Mouse (Mus musculus) adrenal gland (tissue): ENCODE data around the gene Arhgap9.
"Not testable (repeated sequence)": the region's sequence is repeated elsewhere in the genome, so short reads cannot be mapped to it uniquely, and the experiment has no call there.

ENCODE experiments used
- intact Hi-C: fragments of 180-260 bp; cut with DNase I; formaldehyde crosslinking; loops from one replicate; pipeline ENCODE4 v1.15.1; 2025

The Arhgap9 gene

DNA sequence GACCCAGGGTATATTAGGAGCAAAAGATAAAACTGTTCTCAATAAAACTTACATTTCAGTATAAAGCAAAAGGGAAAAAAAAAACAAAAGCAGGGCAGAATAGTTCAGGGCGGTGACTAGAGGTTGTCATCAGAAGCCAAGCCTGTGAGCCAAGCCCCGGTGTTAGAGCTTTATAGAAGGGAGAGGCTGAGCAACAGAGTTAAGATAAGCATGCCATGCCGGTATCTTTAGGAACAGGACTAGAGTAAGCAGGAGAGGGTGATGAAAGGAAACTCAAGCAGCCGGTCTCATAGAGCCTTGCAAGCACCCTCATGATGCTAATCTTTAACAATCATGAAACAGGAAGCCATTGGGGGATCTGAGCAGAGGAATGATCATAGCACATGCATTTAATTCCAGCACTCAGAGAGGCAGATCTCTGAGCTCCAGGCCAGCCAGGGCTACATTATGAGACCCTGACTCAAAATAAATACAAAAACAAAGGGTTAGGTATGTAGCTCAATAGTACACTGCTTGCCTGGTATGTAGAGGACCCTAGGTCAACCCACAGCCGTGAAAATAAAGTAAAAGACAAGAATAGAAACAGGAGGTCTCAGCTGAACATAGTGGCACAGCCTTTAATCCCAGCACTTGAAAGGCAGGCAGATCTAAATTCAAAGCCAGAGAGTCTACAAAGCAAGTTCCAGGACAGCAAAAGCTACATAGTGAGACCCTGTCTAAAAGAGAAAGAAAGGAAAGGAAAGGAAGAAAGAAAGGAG is 29.7 kb upstream of the Arhgap9 start:
- intact Hi-C loops, result loop anchor here (2.0 kb wide), 1 partner anchor 19 kb away; the partner anchor contains the start of gene Mars

GRCm38 (mm10) chr10:127292987-127293538 is 28.7 kb upstream of the Arhgap9 start:
- intact Hi-C loops, result no loop called here

DNA sequence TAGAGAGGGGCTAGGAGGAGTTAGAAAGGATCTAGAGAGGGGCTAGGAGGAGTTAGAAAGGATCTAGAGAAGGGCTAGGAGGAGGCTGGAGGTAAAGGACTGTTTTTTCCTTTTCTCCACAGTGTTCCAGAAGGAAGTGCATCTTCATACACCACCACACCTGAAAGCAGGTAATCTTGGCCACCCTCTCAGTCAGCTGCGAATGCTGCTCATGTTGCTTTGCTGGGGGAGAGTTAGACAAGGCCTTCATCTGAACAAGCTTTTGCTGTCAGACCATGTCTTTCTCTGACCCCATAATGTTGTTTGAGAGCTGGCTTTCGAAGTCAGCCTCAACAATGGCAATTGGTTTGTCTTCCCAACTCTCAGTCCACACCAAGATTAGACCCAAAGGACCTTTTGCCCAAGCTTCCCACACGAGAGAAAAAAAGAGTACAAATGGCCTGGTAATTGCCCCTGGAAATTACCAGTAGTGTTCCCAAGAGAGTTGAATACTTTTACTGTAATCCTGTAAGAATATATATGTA is 28.1 kb upstream of the Arhgap9 start:
- intact Hi-C loops, result no loop called here

GRCm38 (mm10) chr10:127294895-127295510 is 26.8 kb upstream of the Arhgap9 start:
- intact Hi-C loops, result no loop called here

DNA sequence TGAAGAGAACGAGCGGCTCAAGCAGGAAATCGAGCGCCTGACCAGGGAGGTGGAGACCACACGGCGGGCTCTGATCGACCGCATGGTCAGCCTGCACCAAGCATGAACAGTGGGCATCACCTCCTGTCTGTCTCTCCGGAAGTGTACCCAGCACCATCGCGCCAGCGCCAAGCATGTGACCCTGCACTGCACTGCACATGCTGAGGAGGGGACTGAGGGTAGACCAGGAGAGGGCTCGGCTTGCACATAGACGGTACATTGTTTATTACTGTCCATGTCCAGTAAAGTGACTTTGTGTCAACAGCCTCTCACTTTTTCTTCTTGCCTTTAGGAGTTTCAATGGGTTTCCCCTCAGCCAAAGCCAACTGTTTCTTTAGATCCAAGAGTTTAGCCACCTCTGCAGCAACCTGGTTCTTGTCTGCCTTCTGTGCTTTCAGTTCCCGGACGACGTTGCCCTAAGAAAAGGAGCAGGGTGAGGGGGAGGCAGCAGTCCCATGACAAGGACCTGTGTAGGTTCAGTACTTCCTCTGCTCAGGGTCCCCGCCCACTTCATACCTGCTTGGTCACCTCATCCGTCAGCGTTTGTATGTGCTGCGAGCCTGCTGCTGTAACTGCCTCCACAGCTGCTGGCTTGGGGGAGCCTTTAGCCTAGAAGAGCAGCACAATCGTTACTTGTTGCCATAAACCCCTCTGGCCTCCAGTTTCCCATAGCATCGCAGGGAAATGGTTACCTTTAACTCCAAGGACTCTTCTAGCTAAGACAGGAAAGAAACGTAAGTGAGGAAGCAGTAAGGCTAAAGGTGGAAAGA is 25.6 kb upstream of the Arhgap9 start:
- intact Hi-C loops, result no loop called here

DNA sequence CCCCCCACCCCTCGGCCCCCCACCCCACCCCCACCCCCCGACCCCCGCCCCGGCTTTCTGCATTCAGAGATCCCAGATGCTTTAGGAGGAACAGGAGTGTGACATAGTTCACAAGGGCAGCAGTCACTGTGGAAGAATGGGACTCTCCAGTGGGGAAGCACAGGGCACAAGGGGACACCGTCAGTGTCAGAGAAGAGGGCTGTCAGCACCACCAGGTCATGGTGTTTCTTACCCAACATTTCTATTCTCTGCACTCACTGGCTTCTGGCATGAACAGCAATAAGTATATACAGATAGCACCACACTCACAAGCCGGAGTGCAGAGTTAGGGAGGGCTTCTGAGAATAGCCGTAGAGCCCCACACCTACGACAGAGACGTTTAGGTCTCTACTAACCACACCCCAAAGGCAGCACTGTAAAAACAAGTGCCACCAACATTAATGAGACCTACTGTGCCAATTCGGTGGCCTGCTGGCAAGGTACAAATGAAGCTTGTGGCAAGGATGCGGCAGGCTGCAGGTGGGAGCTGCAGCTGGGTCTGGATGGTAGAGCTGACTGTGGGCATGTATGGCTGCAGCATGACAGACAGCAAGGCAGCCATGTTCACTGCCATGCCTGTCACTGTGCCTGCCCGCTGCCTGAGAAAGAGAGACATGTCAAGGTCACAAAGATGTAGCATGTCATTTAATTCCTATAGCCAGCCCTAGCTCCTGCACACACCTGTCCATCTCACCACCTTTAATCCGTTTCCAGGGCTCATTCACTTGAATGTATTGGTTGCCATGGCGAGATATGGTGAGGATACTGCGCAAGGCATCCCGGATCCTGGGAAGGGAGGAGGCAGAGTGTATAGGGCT is 24.5 kb upstream of the Arhgap9 start:
- intact Hi-C loops, result no loop called here

DNA sequence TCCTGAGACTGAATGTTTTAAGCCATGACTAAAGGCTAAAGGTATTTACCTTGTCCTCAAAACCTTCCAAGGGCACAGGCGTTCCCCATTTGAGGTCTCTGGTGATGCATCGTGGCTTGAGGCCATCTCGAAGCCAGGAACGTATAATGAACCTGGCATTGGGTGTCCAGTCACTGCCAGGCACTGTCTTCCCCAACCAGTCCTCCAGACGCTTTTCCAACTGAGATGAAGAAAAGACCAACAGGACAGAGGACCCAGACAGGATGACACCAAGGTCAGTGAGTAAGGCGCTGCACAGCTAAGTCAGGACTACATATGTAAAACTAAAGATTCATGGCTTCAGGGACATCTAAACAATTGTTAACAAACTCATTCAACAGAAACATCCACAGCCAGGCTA is 21.4 kb upstream of the Arhgap9 start:
- intact Hi-C loops, result no loop called here

DNA sequence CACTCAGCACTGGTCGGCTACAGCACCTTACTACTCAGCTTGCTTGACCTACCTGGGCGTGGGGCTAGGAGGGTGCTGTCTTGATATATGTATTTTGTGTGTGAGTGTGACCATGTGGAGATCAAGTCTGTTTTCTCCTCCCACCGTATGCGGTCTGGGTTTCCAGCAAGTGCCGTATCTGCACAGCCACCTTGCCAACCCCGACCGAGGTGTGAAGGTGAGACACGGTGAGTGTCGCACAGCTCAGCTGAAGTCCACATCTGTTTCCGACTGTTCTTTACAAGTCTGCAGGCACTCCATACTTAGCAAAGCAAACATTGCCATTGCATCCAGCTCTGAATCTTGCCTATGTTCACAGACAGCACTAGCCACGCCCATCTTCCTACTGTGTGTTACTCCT is 18.6 kb upstream of the Arhgap9 start:
- intact Hi-C loops, result no loop called here

GRCm38 (mm10) chr10:127309167-127309566 is 12.6 kb upstream of the Arhgap9 start:
- intact Hi-C loops, result not testable (repeated sequence)

DNA sequence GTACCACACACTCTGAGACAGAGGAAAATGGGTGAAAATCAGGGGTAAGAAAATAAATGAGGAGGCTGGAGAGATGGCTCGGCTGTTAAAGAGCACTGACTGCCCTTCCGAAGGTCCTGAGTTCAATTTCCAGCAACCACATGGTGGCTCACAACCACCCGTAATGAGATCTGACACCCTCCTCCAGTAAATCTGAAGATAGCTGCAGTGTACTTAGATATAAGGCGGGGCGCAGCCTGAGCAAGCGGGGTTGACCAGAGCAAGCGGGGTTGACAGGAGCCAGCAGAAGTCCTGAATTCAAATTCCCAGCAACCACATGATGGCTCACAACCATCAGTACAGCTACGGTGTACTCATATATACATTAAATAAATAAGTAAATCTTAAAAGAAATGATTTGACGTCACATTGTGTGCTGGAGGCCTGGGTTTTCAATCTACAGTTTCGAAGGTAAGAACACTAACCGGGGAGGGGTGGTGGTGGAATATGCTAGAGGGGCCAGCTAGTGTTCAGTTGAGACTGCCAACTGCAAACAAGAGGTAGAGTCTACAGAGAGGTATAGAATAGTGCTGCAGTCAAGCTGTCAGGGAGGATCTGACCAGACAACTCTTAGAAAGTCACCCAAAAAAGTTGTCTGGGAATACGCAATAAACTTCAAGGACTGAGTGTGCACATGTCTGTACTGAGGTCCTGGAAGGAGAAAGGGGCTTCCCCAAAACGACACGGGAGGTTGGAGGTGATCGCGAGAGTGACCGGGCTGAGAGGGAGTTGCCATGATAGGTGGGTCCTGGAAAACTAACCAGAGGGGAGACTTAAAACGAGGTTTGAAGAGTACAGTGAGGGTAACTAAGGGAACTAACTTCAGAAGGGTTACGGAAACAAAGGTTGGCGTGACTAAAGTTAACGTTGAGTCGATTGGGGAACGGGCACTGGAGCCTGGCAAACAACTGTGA is 11.0 kb upstream of the Arhgap9 start:
- intact Hi-C loops, result loop anchor here (2.0 to 5.0 kb wide), 2 partner anchors 20 to 43 kb away; partner anchors contain the start of gene Dctn2

DNA sequence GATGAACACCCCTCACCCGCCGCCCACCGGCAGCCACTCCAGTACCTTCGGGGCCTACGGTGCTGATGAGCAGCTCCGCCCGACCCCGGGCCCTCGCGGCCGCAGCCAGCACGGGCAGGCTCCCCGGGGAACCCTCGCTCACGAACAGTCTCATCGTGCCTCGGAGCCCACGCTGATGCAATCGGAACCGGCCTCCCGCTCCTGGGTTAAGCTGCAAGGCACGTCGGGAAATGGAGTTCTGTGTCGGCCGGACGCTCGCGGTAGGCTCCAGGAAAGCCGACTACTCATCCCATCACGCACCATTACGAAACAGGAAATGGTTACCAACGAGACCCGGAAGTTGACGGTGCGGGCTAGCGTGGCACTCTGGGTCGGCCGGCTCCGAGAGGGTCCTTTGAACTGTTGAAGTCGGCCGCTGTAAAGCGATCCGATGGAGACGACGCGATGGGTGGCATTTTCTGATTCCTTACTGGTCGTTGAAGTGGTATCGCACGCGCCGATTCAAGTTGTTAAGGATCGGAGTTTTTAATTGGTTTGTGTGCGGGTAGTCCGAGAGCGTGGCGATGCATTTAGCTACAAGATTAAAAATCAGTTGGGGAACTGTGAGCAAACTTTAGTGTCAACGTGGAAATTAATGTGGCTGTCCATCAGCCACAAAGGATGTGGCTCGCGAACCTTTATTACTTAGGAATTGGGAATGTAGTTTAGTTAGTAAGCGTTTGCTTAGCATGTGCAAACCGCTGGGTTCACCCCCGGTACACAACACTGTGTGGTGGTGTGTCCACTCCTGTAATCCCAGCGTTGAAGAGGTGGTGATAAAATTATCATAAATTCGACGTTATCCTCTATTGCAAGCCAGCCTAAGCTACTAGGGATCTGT is 10.0 kb upstream of the Arhgap9 start, which contains the start of gene Mars:
TSS of gene Mars (minus strand) at position 311 of the 880 bp plus-strand sequence.
- intact Hi-C loops, result loop anchor here (2.0 to 5.0 kb wide), 2 partner anchors 21 to 44 kb away; partner anchors contain the start of gene Dctn2

GRCm38 (mm10) chr10:127312356-127312676 is 9.4 kb upstream of the Arhgap9 start:
- intact Hi-C loops, result loop anchor here (5.0 kb wide), 1 partner anchor 45 kb away; the partner anchor contains the start of gene Dctn2

DNA sequence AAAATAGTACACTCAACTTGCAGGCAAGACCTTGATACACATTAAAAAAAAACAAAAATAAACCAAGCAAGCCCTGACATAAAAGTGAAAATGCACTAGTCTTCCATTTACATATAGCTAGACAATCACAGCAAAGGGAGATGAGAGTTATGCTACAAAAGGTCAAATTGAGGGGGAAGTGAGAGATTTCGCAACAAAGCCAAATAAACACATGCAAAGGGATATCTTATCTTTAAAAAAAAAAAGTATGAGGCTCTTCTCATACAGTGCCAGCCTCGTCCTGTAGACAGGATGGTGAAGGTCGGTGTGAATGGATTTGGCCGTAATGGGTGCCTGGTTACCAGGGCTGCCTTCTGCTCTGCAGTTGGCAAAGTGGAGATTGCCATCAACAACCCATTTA is 8.9 kb upstream of the Arhgap9 start:
- intact Hi-C loops, result loop anchor here (5.0 kb wide), 1 partner anchor 46 kb away; the partner anchor contains the start of gene Dctn2

- intact Hi-C loops, result loop anchor here (5.0 kb wide), 1 partner anchor 46 kb away; the partner anchor contains the start of gene Dctn2
Observed at GRCm38 (mm10) chr10:127313516-127313915, 8.2 kb upstream of the Arhgap9 start.

DNA sequence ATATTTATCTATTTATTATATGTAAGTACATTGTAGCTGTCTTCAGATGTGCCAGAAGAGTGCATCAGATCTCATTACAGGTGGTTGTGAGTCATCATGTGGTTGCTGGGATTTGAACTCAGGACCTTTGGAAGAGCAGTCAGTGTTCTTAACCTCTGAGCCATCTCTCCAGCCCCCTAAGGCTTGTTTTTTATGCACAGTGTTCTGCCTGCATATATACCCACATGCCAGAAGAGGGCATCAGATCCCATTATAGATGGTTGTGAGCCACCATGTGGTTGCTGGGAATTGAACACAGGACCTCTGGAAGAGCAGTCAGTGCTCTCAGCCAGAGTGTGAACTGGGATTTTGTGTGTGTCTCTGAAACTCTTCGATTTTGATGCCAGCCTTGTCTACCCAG is 6.8 kb upstream of the Arhgap9 start:
- intact Hi-C loops, result loop anchor here (5.0 kb wide), 1 partner anchor 48 kb away; the partner anchor contains the start of gene Dctn2

DNA sequence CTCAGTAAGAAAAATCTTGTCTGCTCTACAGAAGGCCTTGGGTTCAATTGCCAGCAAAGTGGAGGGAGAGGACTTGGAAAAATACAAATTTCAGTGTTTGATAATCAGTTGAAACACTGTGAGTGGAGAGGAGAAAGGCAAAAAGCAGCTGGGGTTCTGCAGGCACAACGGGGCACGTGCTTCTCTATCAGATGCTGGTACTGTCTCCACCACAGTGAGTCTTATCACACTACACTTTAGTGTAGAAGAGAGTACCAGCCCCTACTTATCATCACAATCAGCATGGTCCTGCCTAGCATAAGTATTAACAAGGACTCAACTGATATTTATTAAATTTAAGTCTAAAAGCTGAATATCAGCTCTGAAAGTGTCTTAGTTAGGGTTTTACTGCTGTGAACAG is 4.5 kb upstream of the Arhgap9 start:
- intact Hi-C loops, result no loop called here

- intact Hi-C loops, result no loop called here
Observed at GRCm38 (mm10) chr10:127318009-127318408, 3.8 kb upstream of the Arhgap9 start.

GRCm38 (mm10) chr10:127319969-127320368 is 1.8 kb upstream of the Arhgap9 start:
- intact Hi-C loops, result no loop called here
